ENCODE assay signal across 9 mouse cellular contexts in the genomic region with DNA sequence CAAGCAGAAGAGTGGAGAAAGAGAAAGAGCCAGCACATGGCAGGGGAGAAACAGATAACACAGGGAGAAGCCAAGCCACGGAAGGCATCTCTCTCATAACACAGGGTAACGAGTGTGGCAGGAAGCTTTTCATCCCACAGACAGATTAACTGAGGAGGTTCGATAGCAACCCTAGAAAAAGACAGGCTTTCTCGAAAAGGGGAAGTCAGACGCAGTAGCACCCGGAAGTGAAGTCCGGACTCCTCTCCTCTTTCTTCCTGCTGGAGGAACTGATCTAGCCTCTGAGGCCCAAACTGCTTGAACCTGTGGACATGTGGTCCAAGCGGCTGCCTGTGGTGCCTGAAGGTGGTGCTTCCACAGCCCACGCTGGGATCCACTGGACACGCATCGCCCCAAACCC. TPM values are rescaled to one million over a fixed set of nuclear protein-coding genes. Genes with fewer than 3 reads are reported as not detected.
A peak's percentile ranks its signal among the peaks of the same experiment; 100 is the strongest.
DNase-seq lines count a peak whose midpoint lies in the region; ATAC-seq and TF ChIP-seq lines count a peak whose summit lies in the region.
"Had no signal": no experiment of that assay in that cellular context is flagged by ENCODE, and none has a peak within 500 bp of the region (broad histone marks: within the 10 kb centered on the region; RNA-seq: fewer than 3 reads in every experiment).

No protein-coding gene starts in this region.

- no peak for TF ChIP-seq CTCF in lung, adult 2 months (IDR thresholded peaks at IDR 0.05; ENCODE audit: insufficient read depth, low read length)

- DNase-seq in lung, adult 18-20 months, result peak; percentile 21 to 31
- DNase-seq in lung, adult 2 months, result no peak
- peak; percentile 57 to 61 for DNase-seq in thymus, postnatal 10 days (ENCODE audit: low spot score in 2 of 2)
- no peak for DNase-seq in adrenal gland, adult 2 months
- no peak for DNase-seq in urinary bladder, postnatal 4 days (ENCODE audit: low spot score in 2 of 2)

- H3K36me3 ChIP-seq in forebrain, embryonic 16.5 days (ENCODE audit: control insufficient read depth, insufficient read depth), result no peaks in the 10 kb centered on the region
- H3K36me3 ChIP-seq: midbrain, embryonic 12.5 days had no signal

- no peak overlapping the region for H3K4me3 ChIP-seq in lung, adult 2 months (replicated peaks; ENCODE audit: extremely low read depth, low read depth, low read length)
- no peak overlapping the region for H3K4me3 ChIP-seq in forebrain, embryonic 16.5 days (replicated peaks; ENCODE audit: low read length)
- H3K4me3 ChIP-seq: midbrain, embryonic 12.5 days had no signal

- no peak overlapping the region for H3K4me2 ChIP-seq in forebrain, embryonic 16.5 days (ENCODE audit: low read length)
- H3K4me2 ChIP-seq: midbrain, embryonic 12.5 days had no signal

- no peak overlapping the region for H3K27ac ChIP-seq in forebrain, embryonic 16.5 days (ENCODE audit: low read length)
- H3K27ac ChIP-seq: midbrain, embryonic 12.5 days had no signal

- peak; percentile 26 for ATAC-seq in granulocyte monocyte progenitor cell, adult 5-6 weeks (replicated peaks; ENCODE audit: poor library complexity, severe bottlenecking)
- ATAC-seq in megakaryocyte progenitor cell, adult 5-6 weeks (replicated peaks; ENCODE audit: poor library complexity), result peak; percentile 51
- no peak for ATAC-seq in forebrain, embryonic 16.5 days

- 71% methylated on average over 11 of the region's 11 CpGs for WGBS in lung, adult 2 months
- WGBS in forebrain, embryonic 16.5 days, result 86% methylated on average over 11 of the region's 11 CpGs

- H3K4me1 ChIP-seq in lung, adult 2 months (ENCODE audit: control insufficient read depth, insufficient read depth, low read length), result no peaks in the 10 kb centered on the region
- 0 out of 2 replicates have a peak, but pooled peaks cover 2% of the 10 kb centered on the region for H3K4me1 ChIP-seq in forebrain, embryonic 16.5 days (replicated peaks; ENCODE audit: control insufficient read depth, insufficient read depth, low read length)
- H3K4me1 ChIP-seq: midbrain, embryonic 12.5 days had no signal

- H3K9me3 ChIP-seq in forebrain, embryonic 16.5 days (ENCODE audit: control insufficient read depth, low read length), result no peaks in the 10 kb centered on the region
- H3K9me3 ChIP-seq: midbrain, embryonic 12.5 days had no signal

- H3K9ac ChIP-seq in forebrain, embryonic 16.5 days (replicated peaks; ENCODE audit: low read depth, low read length), result no peak overlapping the region
- H3K9ac ChIP-seq: midbrain, embryonic 12.5 days had no signal

- no peak for TF ChIP-seq POLR2A in lung, adult 2 months (IDR thresholded peaks at IDR 0.05; ENCODE audit: borderline replicate concordance, extremely low read depth, low read depth, low read length)

- H3K27me3 ChIP-seq in forebrain, embryonic 16.5 days (replicated peaks; ENCODE audit: control insufficient read depth, insufficient read depth, low read length), result no peaks in the 10 kb centered on the region
- H3K27me3 ChIP-seq: midbrain, embryonic 12.5 days had no signal

RNA-seq across cellular contexts. Expression of a gene that starts 15.3 kb away (rescaled TPM):
- 0.08 and 0.13 TPM in 2 replicates for polyA plus RNA-seq in lung, adult 2 months (2012; rRNA removed)
- total RNA-seq in granulocyte monocyte progenitor cell, adult 5-6 weeks (2014; fragmentation: Nextera tagmentation), result not detected in 2 replicates
- total RNA-seq in granulocyte monocyte progenitor cell, adult 5-6 weeks (2017), result not detected in 2 replicates
- not detected in 2 replicates for total RNA-seq in megakaryocyte progenitor cell, adult 5-6 weeks (2015)
- total RNA-seq in megakaryocyte progenitor cell, adult 5-6 weeks (2017), result not detected in 2 replicates
- 1 to 10 TPM; 2.9 to 3.7 TPM for total RNA-seq in adrenal gland, adult 2 months (2021)
- 0.48 and 1.9 TPM in 2 replicates for polyA plus RNA-seq in adrenal gland, adult 2 months (2012; rRNA removed)
- 47.8 and 61.8 TPM in 2 replicates for polyA plus RNA-seq in forebrain, embryonic 16.5 days (2015; fragmentation: Nextera tagmentation; extraction: Ambion mirVana)

RNA-seq across cellular contexts. Expression of a gene that starts 38.5 kb away (rescaled TPM):
- 7.0 and 9.1 TPM in 2 replicates for polyA plus RNA-seq in lung, adult 2 months (2012; rRNA removed)
- 43.5 and 55.4 TPM in 2 replicates for total RNA-seq in granulocyte monocyte progenitor cell, adult 5-6 weeks (2014; fragmentation: Nextera tagmentation)
- total RNA-seq in granulocyte monocyte progenitor cell, adult 5-6 weeks (2017), result 22.0 and 34.6 TPM in 2 replicates
- total RNA-seq in megakaryocyte progenitor cell, adult 5-6 weeks (2015), result 67.6 and 73.6 TPM in 2 replicates
- 26.1 and 29.5 TPM in 2 replicates for total RNA-seq in megakaryocyte progenitor cell, adult 5-6 weeks (2017)
- 1 to 10 TPM; 2.9 to 5.6 TPM for total RNA-seq in adrenal gland, adult 2 months (2021)
- polyA plus RNA-seq in adrenal gland, adult 2 months (2012; rRNA removed), result 1.3 and 1.4 TPM in 2 replicates
- polyA plus RNA-seq in forebrain, embryonic 16.5 days (2015; fragmentation: Nextera tagmentation; extraction: Ambion mirVana), result 1.7 and 1.8 TPM in 2 replicates

RNA-seq across cellular contexts. Expression of a gene that starts 45.4 kb away (rescaled TPM):
- polyA plus RNA-seq in lung, adult 2 months (2012; rRNA removed), result 1.9 and 3.6 TPM in 2 replicates
- total RNA-seq in granulocyte monocyte progenitor cell, adult 5-6 weeks (2014; fragmentation: Nextera tagmentation), result not detected in 2 replicates
- not detected in 2 replicates for total RNA-seq in granulocyte monocyte progenitor cell, adult 5-6 weeks (2017)
- total RNA-seq in megakaryocyte progenitor cell, adult 5-6 weeks (2015), result not detected in 2 replicates
- total RNA-seq in megakaryocyte progenitor cell, adult 5-6 weeks (2017), result not detected in 2 replicates
- under 1 TPM; 0.12 to 0.21 TPM for total RNA-seq in adrenal gland, adult 2 months (2021)
- 0.17 and 0.27 TPM in 2 replicates for polyA plus RNA-seq in adrenal gland, adult 2 months (2012; rRNA removed)
- polyA plus RNA-seq in forebrain, embryonic 16.5 days (2015; fragmentation: Nextera tagmentation; extraction: Ambion mirVana), result 0.18 and 0.20 TPM in 2 replicates

Comparison
In these comparisons a context has a peak if more than half of its experiments do, and no peak if none do; other contexts are left out.
1. DNase-seq: peak in lung, adult 18-20 months (2 of 2) and thymus, postnatal 10 days (2 of 2); none in lung, adult 2 months (single experiment), adrenal gland, adult 2 months (single experiment) and urinary bladder, postnatal 4 days (0 of 2).